Mouse (Mus musculus) CD4-positive naive resting alpha-beta T cell, adult 57 days (primary cell): ENCODE measurements around the gene Gpalpp1. TPM values are rescaled to one million over a fixed set of nuclear protein-coding genes. Genes with fewer than 3 reads are reported as not detected.

Source experiments
- total RNA-seq: library from RNA; stranded (reverse); gene quantifications from one replicate; pipeline ENCODE4 v1.2.4, GENCODE M21; 2023

Gpalpp1 gene
- 16.6 TPM for total RNA-seq

GRCm38 (mm10) chr14:76110396-76111221 lies at the start of gene Gpalpp1, which contains the start of gene Nufip1:
TSS of gene Gpalpp1 (minus strand) at chr14:76110760.
TSS of gene Nufip1 (plus strand) at chr14:76110891.

Other genes with a start within 250 kb of the Gpalpp1 start
- not detected for gene Kctd4, start 155.8 kb downstream of the Gpalpp1 start, total RNA-seq
- gene Gtf2f2, start 99.9 kb downstream of the Gpalpp1 start, total RNA-seq: 25.3 TPM
- 16.2 TPM for gene Nufip1, start 131 bp upstream of the Gpalpp1 start, total RNA-seq